8 mouse cellular contexts compared by ENCODE assay signal in the genomic region with DNA sequence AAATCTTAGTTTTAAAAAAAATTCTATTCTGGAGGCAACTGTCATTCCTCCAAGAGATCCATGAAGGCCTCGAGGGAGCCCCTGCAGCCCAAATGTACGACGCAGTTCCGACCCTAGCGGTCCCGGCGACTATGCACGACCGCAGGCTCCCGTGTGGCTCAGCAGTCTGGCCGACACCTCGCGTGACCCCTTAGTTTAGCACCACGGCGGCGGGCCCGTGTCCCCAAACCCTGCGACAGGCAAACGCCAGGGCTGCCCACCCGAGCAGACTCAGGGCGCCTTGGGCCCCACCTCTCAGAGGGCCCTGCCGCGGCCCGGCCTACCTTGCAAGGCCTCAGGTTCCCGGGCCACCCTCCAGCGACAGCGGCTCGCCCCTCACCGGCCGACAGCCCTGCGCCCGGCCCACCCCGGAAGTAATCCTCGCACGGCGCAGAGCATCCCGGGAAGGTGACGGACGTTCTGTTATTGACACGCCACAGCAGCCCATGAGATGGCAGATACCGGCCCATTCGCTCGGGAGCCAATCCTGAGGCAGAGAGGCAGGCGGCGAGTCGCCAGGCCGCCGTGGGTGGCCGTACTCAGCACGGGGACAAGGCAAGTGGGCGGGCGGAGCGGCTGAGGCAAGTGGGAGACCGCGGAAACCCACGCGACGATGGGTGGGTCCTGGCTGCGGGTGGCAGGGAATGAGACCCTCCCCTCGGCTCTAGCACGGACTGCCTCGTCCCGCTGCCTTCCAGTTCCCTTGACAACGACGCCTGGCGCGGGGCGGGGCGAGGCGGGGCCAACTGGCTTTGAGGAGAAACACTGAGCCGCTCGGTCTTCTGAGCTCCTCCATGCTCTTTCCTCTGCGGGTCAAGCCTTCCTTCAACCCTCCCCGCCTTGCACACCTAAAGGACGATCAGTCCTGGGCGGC. TPM values are rescaled to one million over a fixed set of nuclear protein-coding genes. Genes with fewer than 3 reads are reported as not detected.
DNase-seq lines count a peak whose midpoint lies in the region; ATAC-seq and TF ChIP-seq lines count a peak whose summit lies in the region.

A gene (minus strand): TSS at position 409 of the 913 bp plus-strand sequence.

- peak within 1 kb of the TSS; percentile 85 for H3K4me2 ChIP-seq in forebrain, embryonic 16.5 days (ENCODE audit: low read length)
- H3K4me2 ChIP-seq in lung, embryonic 14.5 days, result peak within 1 kb of the TSS; percentile 87

- in situ Hi-C loops in ES-E14 (cut with MboI; ENCODE audit: low sequenced_read_pairs in 2 of 2, unreplicated experiment in 2 of 2), result no loop called here

- H3K9ac ChIP-seq in ES-E14 (ENCODE audit: insufficient read depth, low read depth, low read length, poor library complexity, severe bottlenecking), result peak within 1 kb of the TSS; percentile 77
- H3K9ac ChIP-seq in forebrain, embryonic 16.5 days (replicated peaks; ENCODE audit: low read depth, low read length), result peak within 1 kb of the TSS; percentile 86
- peak within 1 kb of the TSS; percentile 68 for H3K9ac ChIP-seq in lung, embryonic 14.5 days

- H3K4me3 ChIP-seq in ES-E14 (ENCODE audit: insufficient read depth in 1 of 2, low read depth in 1 of 2, low read length in 2 of 2, poor library complexity in 1 of 2, severe bottlenecking in 1 of 2), result peak within 1 kb of the TSS; percentile 70 to 76
- H3K4me3 ChIP-seq in forebrain, embryonic 16.5 days (replicated peaks; ENCODE audit: low read length), result peak within 1 kb of the TSS; percentile 90
- peak within 1 kb of the TSS; percentile 75 for H3K4me3 ChIP-seq in layer of hippocampus, adult 2 months
- peak within 1 kb of the TSS; percentile 76 for H3K4me3 ChIP-seq in lung, embryonic 14.5 days (ENCODE audit: low read depth, low read length)
- H3K4me3 ChIP-seq in olfactory bulb, adult 2 months (ENCODE audit: insufficient read depth, low read depth, low read length), result peak within 1 kb of the TSS; percentile 87
- peak within 1 kb of the TSS; percentile 90 for H3K4me3 ChIP-seq in thymus, adult 2 months (ENCODE audit: control insufficient read depth, insufficient read depth, low read length)

- ATAC-seq in forebrain, embryonic 16.5 days, result peak; percentile 99
- peak; percentile 99 for ATAC-seq in lung, embryonic 14.5 days (ENCODE audit: insufficient read depth)

- intact Hi-C loops in heart, postnatal 36 days (cut with DNase I), result loop anchor here (2.0 kb wide), 1 partner anchor 51 kb away; no protein-coding TSS in a partner anchor

- DNase-seq in ES-E14 (ENCODE audit: low read depth, low spot score), result peak; percentile 88
- DNase-seq in cerebellum, adult 11-12 months, result peak; percentile 99
- peak; percentile 94 to 97 for DNase-seq in heart, postnatal 36 days
- DNase-seq in layer of hippocampus, adult 2 months (ENCODE audit: low spot score in 2 of 2), result peak; percentile 99 to 100
- peak; percentile 97 for DNase-seq in lung, embryonic 14.5 days
- DNase-seq in thymus, adult 2 months, result peak; percentile 97

- H3K4me1 ChIP-seq in ES-E14 (ENCODE audit: control insufficient read depth in 2 of 2, insufficient read depth in 2 of 2, low read length in 2 of 2, poor library complexity in 1 of 2), result peaks cover 2 to 5% of the 10 kb centered on the region in 2 experiments; a peak in 1 of 4 replicates
- H3K4me1 ChIP-seq in forebrain, embryonic 16.5 days (replicated peaks; ENCODE audit: control insufficient read depth, insufficient read depth, low read length), result peaks cover 19% of the 10 kb centered on the region
- 0 out of 2 replicates have a peak, but pooled peaks cover 3% of the 10 kb centered on the region for H3K4me1 ChIP-seq in lung, embryonic 14.5 days (ENCODE audit: insufficient read depth)
- H3K4me1 ChIP-seq in olfactory bulb, adult 2 months (ENCODE audit: control insufficient read depth, insufficient read depth, low read length), result peaks cover 10% of the 10 kb centered on the region
- H3K4me1 ChIP-seq in thymus, adult 2 months (replicated peaks; ENCODE audit: control insufficient read depth, insufficient read depth, low read length), result peaks cover 19% of the 10 kb centered on the region

- H3K27ac ChIP-seq in ES-E14 (ENCODE audit: insufficient read depth, low read depth, low read length, poor library complexity, severe bottlenecking), result peak within 1 kb of the TSS; percentile 11; the same call in 1 of the 2 replicates
- H3K27ac ChIP-seq in forebrain, embryonic 16.5 days (ENCODE audit: low read length), result peak within 1 kb of the TSS; percentile 82
- H3K27ac ChIP-seq in layer of hippocampus, adult 2 months, result peak within 1 kb of the TSS; percentile 97
- peak within 1 kb of the TSS; percentile 72 for H3K27ac ChIP-seq in lung, embryonic 14.5 days (ENCODE audit: low read depth)
- H3K27ac ChIP-seq in olfactory bulb, adult 2 months (ENCODE audit: insufficient read depth, low read depth, low read length), result peak within 1 kb of the TSS; percentile 74
- 0 out of 2 replicates have a peak within 1 kb of the TSS, but pooled peaks have one; percentile 40 for H3K27ac ChIP-seq in thymus, adult 2 months (ENCODE audit: control insufficient read depth, insufficient read depth, low read length)

- peak; percentile 47 for TF ChIP-seq POLR2A in olfactory bulb, adult 2 months (IDR thresholded peaks at IDR 0.05; ENCODE audit: insufficient read depth, low read depth, low read length)
- TF ChIP-seq POLR2A in thymus, adult 2 months (IDR thresholded peaks at IDR 0.05; ENCODE audit: control insufficient read depth, extremely low read depth, insufficient read depth, low read length, poor library complexity), result peak; percentile 77

- H3K36me3 ChIP-seq in ES-E14 (ENCODE audit: control insufficient read depth, insufficient read depth, low read length, poor library complexity, severe bottlenecking), result no peaks in the 10 kb centered on the region
- H3K36me3 ChIP-seq in forebrain, embryonic 16.5 days (ENCODE audit: control insufficient read depth, insufficient read depth), result 0 out of 2 replicates have a peak, but pooled peaks cover 2% of the 10 kb centered on the region
- H3K36me3 ChIP-seq in lung, embryonic 14.5 days (ENCODE audit: insufficient read depth), result peaks cover 5% of the 10 kb centered on the region; the same call in 1 of the 2 replicates
- H3K36me3 ChIP-seq in thymus, adult 2 months (ENCODE audit: control insufficient read depth, insufficient read depth, low read length), result no peaks in the 10 kb centered on the region

- no peaks in the 10 kb centered on the region for H3K27me3 ChIP-seq in forebrain, embryonic 16.5 days (replicated peaks; ENCODE audit: control insufficient read depth, insufficient read depth, low read length)
- H3K27me3 ChIP-seq in lung, embryonic 14.5 days (ENCODE audit: insufficient read depth, low read length), result no peaks in the 10 kb centered on the region
- no peaks in the 10 kb centered on the region for H3K27me3 ChIP-seq in thymus, adult 2 months (ENCODE audit: control insufficient read depth, insufficient read depth, low read length)

- WGBS in forebrain, embryonic 16.5 days, result 0% methylated on average over 73 of the region's 76 CpGs
- under 1% methylated on average over 76 of the region's 76 CpGs for WGBS in lung, embryonic 14.5 days
- under 1% methylated on average over 76 of the region's 76 CpGs for WGBS in olfactory bulb, adult 2 months
- under 1% methylated on average over 76 of the region's 76 CpGs for WGBS in thymus, adult 2 months

- H3K9me3 ChIP-seq in ES-E14 (ENCODE audit: control insufficient read depth, insufficient read depth, low read depth, low read length), result no peaks in the 10 kb centered on the region
- H3K9me3 ChIP-seq in forebrain, embryonic 16.5 days (ENCODE audit: control insufficient read depth, low read length), result no peaks in the 10 kb centered on the region
- H3K9me3 ChIP-seq in lung, embryonic 14.5 days (ENCODE audit: low read depth, low read length), result no peaks in the 10 kb centered on the region

- no peak for TF ChIP-seq CTCF in layer of hippocampus, adult 2 months (conservative IDR thresholded peaks at IDR 0.05)
- TF ChIP-seq CTCF in lung, embryonic 14.5 days (IDR thresholded peaks at IDR 0.05; ENCODE audit: low read depth), result no peak
- TF ChIP-seq CTCF in olfactory bulb, adult 2 months (IDR thresholded peaks at IDR 0.05; ENCODE audit: insufficient read depth, low read depth, low read length), result no peak
- TF ChIP-seq CTCF in thymus, adult 2 months (IDR thresholded peaks at IDR 0.05; ENCODE audit: borderline replicate concordance, control insufficient read depth, extremely low read depth, insufficient read depth, low read length, poor library complexity), result 0 out of 2 replicates have a peak, but pooled peaks have one; percentile 9

TF ChIP-seq in ES-E14, 5 proteins besides CTCF, POLR2A, EP300 and RAD21:
- TF ChIP-seq MAFK (IDR thresholded peaks at IDR 0.05; ENCODE audit: insufficient read depth, low read depth, low read length) (no peak), CHD2 (IDR thresholded peaks at IDR 0.05; ENCODE audit: low read depth, low read length) (0 out of 2 replicates have a peak, but pooled peaks have one; percentile 33), HCFC1 (IDR thresholded peaks at IDR 0.05; ENCODE audit: borderline replicate concordance, insufficient read depth, low read length) (no peak)

RNA-seq across cellular contexts. Expression of the gene that starts here (rescaled TPM):
- 34.9 and 46.7 TPM in 2 replicates for total RNA-seq in ES-E14 (2012; rRNA removed)
- polyA plus RNA-seq in forebrain, embryonic 16.5 days (2015; fragmentation: Nextera tagmentation; extraction: Ambion mirVana), result 74.5 and 85.7 TPM in 2 replicates
- total RNA-seq in heart, postnatal 36 days (2021), result 10 to 100 TPM; 12.4 to 12.9 TPM
- 10 to 100 TPM; 75.8 to 98.0 TPM for total RNA-seq in layer of hippocampus, adult 2 months (2021)
- polyA plus RNA-seq in lung, embryonic 14.5 days (2014; fragmentation: Nextera tagmentation; extraction: Ambion mirVana), result 49.3 and 53.1 TPM in 2 replicates
- not detected in 2 replicates for polyA plus RNA-seq in olfactory bulb, adult 2 months (2012; ENCODE audit: insufficient read depth, insufficient read length, low replicate concordance, missing spikeins)
- polyA plus RNA-seq in thymus, adult 2 months (2012; rRNA removed), result 85.0 and 89.0 TPM in 2 replicates

Comparison
In these comparisons a context has a peak if more than half of its experiments do, and no peak if none do; other contexts are left out.
1. Peak in every context shown above with its lines: DNase-seq, ATAC-seq, H3K4me3 ChIP-seq and H3K27ac ChIP-seq.
2. H3K27ac ChIP-seq: peak in every context shown above with its lines; median percentile 97 in layer of hippocampus, adult 2 months; 82 in forebrain, embryonic 16.5 days; 74 in olfactory bulb, adult 2 months; 72 in lung, embryonic 14.5 days; 40 in thymus, adult 2 months; 11 in ES-E14.